Mouse (Mus musculus) ES-Bruce4 (cell line): ENCODE data around the gene Olfr243.

Experiments used
- CTCF ChIP-seq: IDR thresholded peaks from one replicate; pipeline ENCODE4 v1.8.1; 2011; ENCODE audit warnings: low read depth, low read length
- EP300 ChIP-seq: IDR thresholded peaks from 2 replicates; pipeline ENCODE4 v1.6.1; 2011; ENCODE audit warnings: low read depth, low read length; ENCODE audit not compliant: insufficient read depth
- POLR2A ChIP-seq: IDR thresholded peaks from one replicate; pipeline ENCODE4 v1.8.1; 2011; ENCODE audit warnings: low read length; ENCODE audit not compliant: insufficient read depth

- TF ChIP-seq CTCF, result no peak
- no peak for TF ChIP-seq POLR2A
- TF ChIP-seq EP300, result no peak
Observed at GRCm38 (mm10) chr7:103671091-103671490, 43.4 kb upstream of the Olfr243 start, which contains the start of gene Olfr624.
